Mouse (Mus musculus) cerebellum, adult 9-11 months (tissue): ENCODE measurements at regions not wholly inside any gene's neighbourhood (a gene's known extent, or its start where the extent isn't known, plus 50 kb on each side); places are given as distances from the start of the nearest gene placed in this dataset.
A peak's percentile ranks its signal among the peaks of the same experiment; 100 is the strongest.

Source experiments
- DNase-seq: peaks from one replicate; pipeline ENCODE4 v3.0.0; 2022

GRCm38 (mm10) chr11:43952151-43952550, 51.1 kb upstream of the Adra1b start:
- DNase-seq: no peak

GRCm38 (mm10) chr11:43958241-43958975, 57.4 kb upstream of the Adra1b start:
- DNase-seq: no peak

GRCm38 (mm10) chr11:43958976-43959315, 57.9 kb upstream of the Adra1b start:
- no peak for DNase-seq

GRCm38 (mm10) chr11:43960348-43961105, 59.5 kb upstream of the Adra1b start:
- no peak for DNase-seq

- no peak for DNase-seq
Measured at GRCm38 (mm10) chr11:43961398-43962070, 60.5 kb upstream of the Adra1b start.

- no peak for DNase-seq
Measured at GRCm38 (mm10) chr11:43967764-43968163, 66.8 kb upstream of the Adra1b start.

- DNase-seq: no peak
Measured at GRCm38 (mm10) chr11:43971886-43972285, 70.9 kb upstream of the Adra1b start.

- no peak for DNase-seq
Measured at GRCm38 (mm10) chr11:43976024-43976423, 75.0 kb upstream of the Adra1b start.

- DNase-seq: no peak
Measured at GRCm38 (mm10) chr11:43979406-43979805, 78.4 kb upstream of the Adra1b start.

- DNase-seq: no peak
Measured at GRCm38 (mm10) chr11:43980444-43980843, 79.4 kb upstream of the Adra1b start.

- DNase-seq: no peak
Measured at GRCm38 (mm10) chr11:43989911-43990430, 89.0 kb upstream of the Adra1b start.

- no peak for DNase-seq
Measured at GRCm38 (mm10) chr11:43992011-43992471, 91.0 kb upstream of the Adra1b start.

- DNase-seq: no peak
Measured at GRCm38 (mm10) chr11:43998046-43998725, 97.2 kb upstream of the Adra1b start.

GRCm38 (mm10) chr11:44000056-44000455, 99.0 kb upstream of the Adra1b start:
- DNase-seq: no peak

GRCm38 (mm10) chr11:44001843-44002589, 101.0 kb upstream of the Adra1b start:
- DNase-seq: peak; percentile 3

GRCm38 (mm10) chr11:44002716-44003522, 101.9 kb upstream of the Adra1b start:
- peak; percentile 74 for DNase-seq

- no peak for DNase-seq
Measured at GRCm38 (mm10) chr11:44007526-44008040, 106.6 kb upstream of the Adra1b start.

GRCm38 (mm10) chr11:44012314-44012713, 111.3 kb upstream of the Adra1b start:
- DNase-seq: no peak

- DNase-seq: no peak
Measured at GRCm38 (mm10) chr11:44013841-44014240, 112.8 kb upstream of the Adra1b start.

- peak; percentile 5 for DNase-seq
Measured at GRCm38 (mm10) chr11:44021638-44022037, 120.6 kb upstream of the Adra1b start.

GRCm38 (mm10) chr11:44027046-44027445, 126.0 kb upstream of the Adra1b start:
- DNase-seq: no peak
